Mouse (Mus musculus) embryo, embryonic 11 days (tissue): ENCODE measurements around the gene Zscan21.

Experiments
- DNase-seq: peaks from one replicate; pipeline ENCODE4 v3.0.0-alpha.2; 2015

Gene Zscan21

GRCm38 (mm10) chr5:138132425-138133064 is 15.8 kb downstream of the Zscan21 start:
- no peak for DNase-seq

- no peak for DNase-seq
Measured at GRCm38 (mm10) chr5:138137257-138137656, 20.6 kb downstream of the Zscan21 start.

GRCm38 (mm10) chr5:138137935-138138549 is 21.3 kb downstream of the Zscan21 start:
- peak; percentile 73 for DNase-seq

GRCm38 (mm10) chr5:138138585-138138984 is 21.9 kb downstream of the Zscan21 start:
- no peak for DNase-seq

GRCm38 (mm10) chr5:138154390-138154789 is 37.7 kb downstream of the Zscan21 start:
- DNase-seq: no peak

GRCm38 (mm10) chr5:138155443-138155976 is 38.8 kb downstream of the Zscan21 start, which contains the start of gene Zfp113:
Zfp113 (minus strand) TSS chr5:138155744.
- peak; percentile 94 for DNase-seq

GRCm38 (mm10) chr5:138160224-138160762 is 43.6 kb downstream of the Zscan21 start:
- DNase-seq: no peak

- peak; percentile 94 for DNase-seq
Measured at GRCm38 (mm10) chr5:138160842-138161665, 44.4 kb downstream of the Zscan21 start, which contains the start of gene Cops6. Cops6 (plus strand) TSS chr5:138161071.

GRCm38 (mm10) chr5:138163046-138163445 is 46.3 kb downstream of the Zscan21 start:
- DNase-seq: no peak

GRCm38 (mm10) chr5:138163610-138164009 is 46.9 kb downstream of the Zscan21 start:
- DNase-seq: no peak

GRCm38 (mm10) chr5:138165594-138165993 is 48.9 kb downstream of the Zscan21 start:
- DNase-seq: no peak

- DNase-seq: peak; percentile 99
Measured at GRCm38 (mm10) chr5:138170936-138171561, 54.3 kb downstream of the Zscan21 start.

- peak; percentile 96 for DNase-seq
Measured at GRCm38 (mm10) chr5:138171695-138172491, 55.2 kb downstream of the Zscan21 start, which contains the start of the genes Ap4m1 and Mcm7. Ap4m1 (plus strand) TSS chr5:138172002. Mcm7 (minus strand) TSS chr5:138172422.

GRCm38 (mm10) chr5:138173217-138173616 is 56.5 kb downstream of the Zscan21 start:
- DNase-seq: no peak
